Mouse (Mus musculus) mature B cell (primary cell): Measurements from ENCODE around the gene Foxb2.
"Not testable (repeated sequence)": the region's sequence is repeated elsewhere in the genome, so short reads cannot be mapped to it uniquely, and the experiment has no call there.

Experiments used
- in situ Hi-C: fragments of 300-500 bp; cut with MboI; formaldehyde crosslinking; loops from 2 replicates; pipeline ENCODE4 v1.14.3; 2019

Foxb2 gene

GRCm38 (mm10) chr19:16873221-16873861, at the start of gene Foxb2:
Gene Foxb2, minus strand, starts transcription at chr19:16873805.
- in situ Hi-C loops = no loop called here

GRCm38 (mm10) chr19:16911507-16911906, 37.9 kb upstream of the Foxb2 start:
- in situ Hi-C loops = no loop called here

GRCm38 (mm10) chr19:16903106-16903505, 29.5 kb upstream of the Foxb2 start:
- in situ Hi-C loops = no loop called here

DNA sequence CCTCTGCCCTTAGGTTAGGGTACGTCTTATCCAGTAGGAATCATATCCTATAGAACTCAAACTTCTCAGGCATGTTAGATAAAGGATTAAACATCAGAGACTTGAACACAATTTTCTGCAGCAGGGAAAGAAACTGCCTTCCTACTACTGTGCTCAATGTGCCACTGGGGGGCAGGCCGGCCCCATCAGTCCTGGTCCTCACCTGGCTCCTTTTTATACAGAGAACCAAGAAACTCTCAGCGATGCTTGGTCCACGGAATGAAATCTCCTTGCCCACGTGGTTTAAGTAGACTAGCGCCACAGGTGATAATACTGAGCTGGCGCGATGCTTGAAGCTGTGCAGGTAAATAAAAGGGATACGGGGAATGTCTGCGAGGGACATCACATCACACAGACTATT, 26.1 kb upstream of the Foxb2 start:
- in situ Hi-C loops = no loop called here

DNA sequence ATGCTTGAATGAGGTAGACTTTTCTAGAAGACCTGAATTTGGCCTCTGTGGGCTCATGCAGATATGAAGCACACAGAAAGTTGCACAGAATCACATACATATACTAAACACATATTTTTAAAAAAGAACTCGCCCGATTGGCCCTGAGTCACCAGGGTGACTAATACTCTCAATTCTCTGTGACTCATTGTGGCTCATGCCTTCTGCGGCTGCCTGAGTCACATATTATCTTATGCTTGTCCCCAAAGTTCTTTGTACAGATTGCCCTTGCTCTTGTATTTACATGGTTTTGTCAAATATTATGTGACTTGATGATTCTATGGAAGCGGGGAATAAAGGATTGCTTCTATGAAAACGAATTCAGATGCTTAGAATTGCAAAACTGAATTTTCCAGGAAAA, 25.0 kb upstream of the Foxb2 start:
- in situ Hi-C loops = no loop called here

DNA sequence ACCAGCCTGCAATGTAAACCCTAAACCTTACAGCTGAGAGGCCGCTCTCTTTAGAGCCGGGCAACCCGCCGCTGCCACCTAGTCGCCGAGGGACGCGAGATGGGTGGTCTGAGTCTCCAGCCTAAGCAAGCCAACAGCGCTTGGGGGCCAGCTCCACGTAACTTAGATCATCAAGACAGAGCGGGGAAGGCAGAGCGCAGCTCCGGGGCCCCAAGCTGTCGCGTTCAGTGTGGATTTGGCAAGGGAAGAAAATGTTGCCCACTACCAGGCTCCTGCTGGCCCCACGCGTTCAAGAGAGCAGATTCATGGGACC, 2.8 kb upstream of the Foxb2 start:
- in situ Hi-C loops = no loop called here

DNA sequence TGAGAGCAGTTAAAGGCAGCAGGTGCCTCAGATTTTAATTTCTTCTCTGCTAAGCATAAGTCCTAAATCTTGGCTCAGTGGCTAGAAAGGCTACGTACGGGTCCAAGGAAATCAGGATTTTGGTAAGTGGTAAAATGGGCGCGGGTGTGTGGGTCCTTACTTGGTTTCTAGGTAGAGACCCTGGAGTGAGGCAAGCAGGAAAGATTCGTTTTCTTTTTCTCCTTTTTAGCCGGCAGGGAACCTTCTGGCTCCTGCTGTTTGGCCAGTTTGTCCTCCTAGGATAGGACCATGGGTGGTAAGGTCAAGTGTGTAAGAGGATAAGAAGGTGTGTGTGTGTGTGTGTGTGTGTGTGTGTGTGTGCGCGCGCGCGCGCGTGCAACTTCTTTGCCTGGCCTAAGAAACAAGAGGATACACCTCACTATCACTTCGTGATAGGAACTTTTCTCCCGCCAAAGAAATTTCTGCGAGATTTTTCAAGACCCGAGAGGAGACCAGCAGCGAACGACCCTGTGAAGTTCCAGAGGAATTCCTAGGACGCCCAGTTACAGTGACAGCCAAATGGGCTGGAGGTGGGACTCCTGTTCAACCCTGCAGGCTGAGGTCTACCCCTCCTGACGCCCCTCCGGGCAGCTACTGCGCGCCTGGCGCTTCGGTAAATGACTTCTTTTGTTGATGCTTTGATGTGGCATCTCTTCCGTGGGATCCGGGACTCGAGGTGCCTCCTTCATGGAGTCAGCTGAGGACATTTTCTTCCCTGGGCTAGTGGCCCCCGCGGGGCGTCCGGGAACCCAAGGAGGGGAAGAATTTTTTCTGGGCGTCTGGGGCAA, 2.2 kb upstream of the Foxb2 start:
- in situ Hi-C loops = no loop called here

GRCm38 (mm10) chr19:16874991-16875540, 1.5 kb upstream of the Foxb2 start:
- in situ Hi-C loops = no loop called here

DNA sequence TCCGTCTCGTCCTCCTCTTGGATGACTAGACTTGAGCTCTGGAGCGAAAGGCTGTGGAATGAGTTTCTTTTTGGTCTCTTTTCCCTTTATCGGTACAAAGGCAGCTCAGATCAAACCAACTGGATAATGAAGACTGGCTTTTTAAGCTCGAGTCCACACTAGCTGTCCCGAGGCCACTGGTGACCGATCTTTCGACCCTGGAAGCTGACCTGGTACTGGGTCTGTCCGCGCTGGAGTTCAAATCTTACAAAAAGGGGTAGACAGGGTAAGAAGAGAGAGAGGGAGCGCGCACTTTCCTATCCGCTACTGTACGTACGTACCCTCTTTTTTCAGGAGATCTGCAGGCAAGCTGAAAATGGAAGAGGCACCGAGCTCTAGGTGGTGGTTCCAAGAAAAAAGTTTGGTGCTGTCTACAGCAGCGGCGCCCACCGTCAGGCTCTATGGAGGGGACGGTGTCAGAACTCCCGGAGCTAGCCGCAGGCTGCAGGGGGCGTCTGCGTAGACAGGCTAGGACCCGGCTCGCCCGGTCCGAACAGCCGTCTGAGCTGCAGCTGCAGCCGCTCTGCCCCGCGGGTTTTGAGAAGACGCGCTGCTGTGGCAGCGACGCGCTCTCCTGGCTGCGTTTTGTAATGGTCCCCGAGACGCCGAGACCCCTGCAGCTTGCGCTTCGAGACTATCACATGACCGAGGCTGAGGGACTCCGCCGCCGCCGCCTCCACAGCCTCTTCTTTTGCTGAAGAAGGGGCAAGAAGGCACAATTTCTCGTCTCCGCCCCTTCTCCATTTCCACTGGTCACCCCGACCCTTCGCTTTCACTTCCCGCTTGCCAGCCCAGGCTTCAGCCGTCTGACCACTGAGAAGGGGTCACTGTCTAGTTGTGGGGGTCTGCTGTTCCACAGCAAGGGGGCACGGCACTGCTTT, 597 bp upstream of the Foxb2 start:
- in situ Hi-C loops = no loop called here

GRCm38 (mm10) chr19:16872331-16873180, 1.0 kb downstream of the Foxb2 start:
- in situ Hi-C loops = no loop called here

- in situ Hi-C loops = no loop called here
Measured at GRCm38 (mm10) chr19:16871192-16871760, 2.3 kb downstream of the Foxb2 start.

- in situ Hi-C loops = no loop called here
Measured at GRCm38 (mm10) chr19:16870501-16871191, 3.0 kb downstream of the Foxb2 start.

DNA sequence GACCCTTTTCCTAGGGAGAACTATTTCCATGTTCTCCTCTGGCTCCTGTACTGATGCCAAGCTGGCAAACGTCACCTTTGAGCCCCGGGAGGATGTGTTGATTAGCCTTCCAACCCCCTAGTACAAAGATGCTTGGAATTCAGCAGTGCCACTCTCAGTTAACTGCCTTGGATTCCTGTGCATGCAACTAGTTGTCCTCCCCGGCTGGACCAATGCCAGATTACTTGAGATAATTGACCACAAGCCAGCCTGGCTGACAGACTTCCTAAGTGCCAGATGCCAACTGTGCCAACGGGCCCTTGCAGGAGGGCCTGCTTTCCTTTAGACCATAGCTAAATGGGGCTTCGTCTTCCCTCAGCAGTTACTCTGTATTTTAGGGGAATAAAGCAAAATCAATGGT, 5.1 kb downstream of the Foxb2 start:
- in situ Hi-C loops = no loop called here

- in situ Hi-C loops = no loop called here
Measured at GRCm38 (mm10) chr19:16858646-16859045, 15.0 kb downstream of the Foxb2 start.

DNA sequence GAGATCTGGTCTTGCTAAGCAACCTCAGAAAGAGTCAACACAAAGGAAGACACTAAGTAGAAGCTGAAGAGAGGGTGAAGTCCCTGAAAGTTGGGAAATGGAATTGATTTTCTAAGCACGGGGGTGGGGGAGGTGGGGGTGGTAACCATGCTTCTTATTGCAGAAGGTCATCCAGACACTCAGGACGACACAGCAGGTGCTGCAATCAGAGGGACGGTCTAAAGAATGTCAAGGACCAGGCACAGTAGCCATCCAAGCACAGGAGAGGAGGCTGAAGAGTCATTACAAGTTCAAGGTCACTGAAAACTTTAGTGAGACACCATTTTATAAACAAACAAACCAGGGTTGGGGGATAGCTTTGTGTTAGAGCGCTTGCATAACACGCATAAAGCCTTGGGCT, 16.9 kb downstream of the Foxb2 start:
- in situ Hi-C loops = no loop called here

DNA sequence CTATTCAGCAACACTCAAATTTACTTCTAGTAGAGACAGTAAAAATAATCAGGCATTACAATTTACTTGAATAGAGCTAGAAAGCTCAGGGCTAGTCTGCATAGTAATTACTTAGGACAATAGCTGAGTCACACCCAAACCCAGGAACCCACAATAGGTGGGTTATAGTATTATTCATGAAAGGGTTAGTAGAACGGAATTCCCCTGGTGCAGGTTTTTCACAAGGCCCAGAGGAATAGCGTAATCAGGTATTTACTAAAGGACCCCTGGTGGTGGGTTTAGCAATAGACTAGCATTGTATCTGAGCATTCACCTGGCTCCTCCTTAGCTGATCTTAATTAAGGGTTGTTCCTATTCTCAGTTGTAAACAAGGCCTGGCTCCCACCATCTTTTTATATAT, 29.5 kb downstream of the Foxb2 start:
- in situ Hi-C loops = not testable (repeated sequence)

DNA sequence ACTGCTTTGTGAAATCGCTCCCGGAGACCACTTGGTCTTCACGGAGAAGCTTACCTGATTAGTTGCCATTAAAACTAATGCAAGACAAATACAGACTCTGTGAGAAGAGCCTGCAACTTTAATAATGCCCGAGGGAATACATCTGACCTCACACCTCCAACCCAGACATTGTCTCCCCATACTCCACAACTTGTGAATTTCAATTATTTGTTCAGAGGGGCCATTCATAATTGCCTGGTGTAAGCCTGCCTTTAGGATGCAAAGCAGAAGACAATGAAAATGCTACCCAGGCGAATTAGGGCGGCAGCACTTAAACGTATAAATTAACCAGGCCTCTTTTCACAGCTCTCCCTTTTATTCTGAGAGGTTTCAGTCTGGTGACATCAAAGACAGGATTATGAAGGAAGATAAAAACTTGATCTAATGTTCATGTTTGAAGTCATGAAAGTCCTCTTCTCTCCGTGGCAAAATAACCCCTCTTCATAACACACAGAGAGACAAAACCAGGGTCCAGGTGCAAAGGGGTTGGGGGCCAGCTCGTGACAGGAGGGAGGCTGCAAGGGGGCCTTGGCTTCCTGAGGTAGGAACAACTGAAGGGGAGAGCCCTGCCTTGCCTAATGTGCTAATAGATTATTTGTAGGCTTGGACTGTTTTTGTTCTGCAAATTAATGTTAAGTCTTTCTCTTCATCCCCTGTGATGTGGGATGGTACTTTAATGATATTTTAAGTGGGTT, 31.9 kb downstream of the Foxb2 start:
- in situ Hi-C loops = no loop called here

DNA sequence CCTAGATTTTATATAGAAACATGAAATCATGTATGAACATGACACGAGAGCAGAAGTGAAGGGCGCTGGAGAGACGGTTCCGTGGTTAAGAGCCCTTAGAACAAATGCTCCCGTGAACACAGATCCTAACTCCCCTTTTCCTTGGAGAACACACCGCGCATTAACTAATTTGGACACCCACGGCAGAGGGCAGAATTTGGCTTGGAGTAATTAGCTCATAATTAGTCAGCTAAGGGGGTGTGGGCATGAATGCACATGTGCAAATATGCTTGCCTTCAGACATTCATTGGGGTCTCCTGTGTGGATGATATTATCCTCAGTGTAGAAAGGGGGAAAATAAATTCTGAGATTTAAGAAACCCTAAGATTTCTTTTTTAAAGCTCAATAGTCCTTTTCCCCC, 32.6 kb downstream of the Foxb2 start:
- in situ Hi-C loops = no loop called here

DNA sequence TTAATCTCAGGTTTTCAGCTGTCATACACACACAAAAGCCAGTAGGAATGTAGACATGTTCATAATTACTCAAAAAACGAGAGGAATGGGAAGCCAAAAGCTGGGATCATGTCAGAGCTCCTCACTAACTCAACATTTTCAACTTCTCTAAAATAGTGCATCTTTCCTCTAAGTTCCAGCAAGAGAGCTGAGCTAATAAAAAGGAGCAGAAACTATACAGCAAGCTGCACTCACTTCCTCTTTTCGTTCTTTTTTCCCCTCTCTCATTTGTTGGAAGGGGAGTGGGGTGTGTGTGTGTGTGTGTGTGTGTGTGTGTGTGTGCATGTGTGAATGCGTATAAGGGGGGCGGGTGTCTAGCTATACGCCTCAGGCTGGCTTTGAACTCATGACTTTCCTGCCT, 45.9 kb downstream of the Foxb2 start:
- in situ Hi-C loops = no loop called here

DNA sequence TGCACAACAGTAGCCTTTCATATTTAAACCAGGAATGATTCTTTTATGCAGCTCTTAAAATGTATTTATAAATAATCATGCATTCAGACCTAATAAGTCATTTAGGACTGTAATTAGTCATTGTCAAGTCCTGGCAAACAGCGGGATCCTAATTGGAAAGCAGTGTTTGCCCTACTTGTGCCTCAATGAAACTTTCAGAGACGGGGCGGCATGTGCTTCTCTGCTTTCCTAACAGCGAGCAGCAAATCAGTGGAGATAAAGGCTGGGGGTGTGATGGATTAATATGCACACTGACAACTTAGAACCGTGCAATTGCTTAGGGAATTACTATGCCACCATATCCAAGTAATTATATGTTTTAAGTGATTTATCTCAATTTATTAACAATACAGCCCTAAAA, 48.4 kb downstream of the Foxb2 start:
- in situ Hi-C loops = no loop called here
